Mouse (Mus musculus): ENCODE measurements around the gene Cdon.

- TF ChIP-seq CTCF (IDR thresholded peaks at IDR 0.05; ENCODE audit: low read depth, low read length) (no peak), POLR2A (IDR thresholded peaks at IDR 0.05; ENCODE audit: extremely low read depth, insufficient read depth, low read length) (no peak)
Observed at GRCm38 (mm10) chr9:35494937-35495336, 74.0 kb downstream of the Cdon start.
